Mouse (Mus musculus) megakaryocyte, embryonic 14.5 days (primary cell): ENCODE results near the gene Mark1.

Source experiments
- FLI1 ChIP-seq: IDR thresholded peaks from 2 replicates; pipeline ENCODE4 v1.6.1; 2012; ENCODE audit warnings: low read length, inconsistent platforms, mixed read lengths
- GATA1 ChIP-seq: IDR thresholded peaks from 3 replicates; pipeline ENCODE4 v1.6.1; 2012; ENCODE audit warnings: mixed read lengths, low read length, inconsistent platforms, borderline replicate concordance

DNA sequence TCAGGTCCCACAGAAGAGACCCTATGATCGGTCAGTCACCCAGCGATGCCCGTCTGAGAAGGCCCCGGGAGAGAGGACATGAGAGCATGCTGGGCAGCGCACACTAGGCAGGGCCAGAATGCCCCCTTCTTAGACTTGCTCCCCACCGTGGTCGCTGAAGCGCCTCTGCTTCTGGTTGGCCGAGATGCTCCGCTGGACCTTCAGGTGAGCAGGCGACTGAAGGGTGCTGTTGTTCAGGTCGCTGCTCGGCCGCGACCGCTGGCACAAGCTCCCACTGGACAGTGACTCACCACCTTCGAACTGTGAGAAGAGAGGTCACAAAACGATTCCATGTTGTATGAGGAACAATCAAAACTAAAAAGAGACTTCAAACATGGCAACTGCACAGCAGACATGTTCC lies 87.0 kb downstream of the Mark1 start:
- TF ChIP-seq GATA1 = no peak
- TF ChIP-seq FLI1 = no peak
